Mouse (Mus musculus): ENCODE results near the gene Creb5. TPM values are rescaled to one million over a fixed set of nuclear protein-coding genes. Genes with fewer than 3 reads are reported as not detected.

The Creb5 gene
- polyA plus RNA-seq, 1 experiment from 2014 or later: 5.4 TPM

GRCm38 (mm10) chr6:53548236-53548635 is 261.2 kb downstream of the Creb5 start:
- no peak overlapping the region for H3K4me2 ChIP-seq (replicated peaks; ENCODE audit: low read depth, low read length)
- ATAC-seq (no peak), DNase-seq (ENCODE audit: low spot score) (no peak)
- H3K27me3 ChIP-seq (replicated peaks; ENCODE audit: insufficient read depth, low read length): no peaks in the 10 kb centered on the region
- H3K4me3 ChIP-seq (ENCODE audit: low read depth, low read length): no peak overlapping the region
- WGBS: 75% methylated on average over 6 of the region's 6 CpGs
- H3K27ac ChIP-seq (ENCODE audit: low read length): no peak overlapping the region
- no peak overlapping the region for H3K9ac ChIP-seq (replicated peaks; ENCODE audit: low read depth)
- no peaks in the 10 kb centered on the region for H3K36me3 ChIP-seq (ENCODE audit: insufficient read depth, low read length)
- no peak for TF ChIP-seq EP300 (IDR thresholded peaks at IDR 0.05)
- no peak for TF ChIP-seq CTCF (IDR thresholded peaks at IDR 0.05)
- H3K9me3 ChIP-seq (ENCODE audit: low read length): no peaks in the 10 kb centered on the region
- peaks cover 3% of the 10 kb centered on the region; the same call in 1 of the 2 replicates for H3K4me1 ChIP-seq (ENCODE audit: insufficient read depth, low read depth, low read length)

- Histone ChIP-seq H3K27ac (ENCODE audit: low read length) (no peak overlapping the region), H3K9ac (replicated peaks; ENCODE audit: low read depth) (no peak overlapping the region), H3K36me3 (ENCODE audit: insufficient read depth, low read length) (no peaks in the 10 kb centered on the region), H3K4me3 (ENCODE audit: low read depth, low read length) (no peak overlapping the region), H3K4me1 (ENCODE audit: insufficient read depth, low read depth, low read length) (peaks cover 3% of the 10 kb centered on the region; the same call in 1 of the 2 replicates), H3K27me3 (replicated peaks; ENCODE audit: insufficient read depth, low read length) (no peaks in the 10 kb centered on the region), H3K9me3 (ENCODE audit: low read length) (no peaks in the 10 kb centered on the region), H3K4me2 (replicated peaks; ENCODE audit: low read depth, low read length) (no peak overlapping the region)
- DNase-seq (ENCODE audit: low spot score): no peak
- WGBS: 37% methylated on average over 6 of the region's 6 CpGs
- TF ChIP-seq CTCF (IDR thresholded peaks at IDR 0.05): no peak
- no peak for TF ChIP-seq EP300 (IDR thresholded peaks at IDR 0.05)
- no peak for ATAC-seq
These were observed 262.3 kb downstream of the Creb5 start for GRCm38 (mm10) chr6:53549409-53549808.

GRCm38 (mm10) chr6:53556050-53556449 is 269.0 kb downstream of the Creb5 start:
- H3K9me3 ChIP-seq (ENCODE audit: low read length): no peaks in the 10 kb centered on the region
- TF ChIP-seq EP300 (IDR thresholded peaks at IDR 0.05) (no peak), CTCF (IDR thresholded peaks at IDR 0.05) (no peak)
- H3K27ac ChIP-seq (ENCODE audit: low read length): no peak overlapping the region
- H3K4me2 ChIP-seq (replicated peaks; ENCODE audit: low read depth, low read length): no peak overlapping the region
- WGBS: 4% methylated on average over 6 of the region's 6 CpGs
- ATAC-seq: no peak
- no peaks in the 10 kb centered on the region for H3K36me3 ChIP-seq (ENCODE audit: insufficient read depth, low read length)
- no peaks in the 10 kb centered on the region for H3K4me1 ChIP-seq (ENCODE audit: insufficient read depth, low read depth, low read length)
- H3K9ac ChIP-seq (replicated peaks; ENCODE audit: low read depth): no peak overlapping the region
- no peak for DNase-seq (ENCODE audit: low spot score)
- no peak overlapping the region for H3K4me3 ChIP-seq (ENCODE audit: low read depth, low read length)
- H3K27me3 ChIP-seq (replicated peaks; ENCODE audit: insufficient read depth, low read length): no peaks in the 10 kb centered on the region

GRCm38 (mm10) chr6:53560928-53561327 is 273.9 kb downstream of the Creb5 start:
- no peak for DNase-seq (ENCODE audit: low spot score)
- Histone ChIP-seq H3K4me3 (ENCODE audit: low read depth, low read length) (no peak overlapping the region), H3K9me3 (ENCODE audit: low read length) (no peaks in the 10 kb centered on the region), H3K27me3 (replicated peaks; ENCODE audit: insufficient read depth, low read length) (no peaks in the 10 kb centered on the region), H3K27ac (ENCODE audit: low read length) (no peak overlapping the region), H3K4me2 (replicated peaks; ENCODE audit: low read depth, low read length) (no peak overlapping the region), H3K4me1 (ENCODE audit: insufficient read depth, low read depth, low read length) (no peaks in the 10 kb centered on the region), H3K9ac (replicated peaks; ENCODE audit: low read depth) (no peak overlapping the region), H3K36me3 (ENCODE audit: insufficient read depth, low read length) (no peaks in the 10 kb centered on the region)
- WGBS: 52% methylated on average over 5 of the region's 5 CpGs
- no peak for ATAC-seq
- TF ChIP-seq CTCF (IDR thresholded peaks at IDR 0.05) (no peak), EP300 (IDR thresholded peaks at IDR 0.05) (no peak)

GRCm38 (mm10) chr6:53562586-53562985 is 275.5 kb downstream of the Creb5 start:
- Histone ChIP-seq H3K4me2 (replicated peaks; ENCODE audit: low read depth, low read length) (no peak overlapping the region), H3K27ac (ENCODE audit: low read length) (no peak overlapping the region), H3K9me3 (ENCODE audit: low read length) (no peaks in the 10 kb centered on the region), H3K27me3 (replicated peaks; ENCODE audit: insufficient read depth, low read length) (no peaks in the 10 kb centered on the region), H3K36me3 (ENCODE audit: insufficient read depth, low read length) (no peaks in the 10 kb centered on the region), H3K4me3 (ENCODE audit: low read depth, low read length) (no peak overlapping the region), H3K9ac (replicated peaks; ENCODE audit: low read depth) (no peak overlapping the region), H3K4me1 (ENCODE audit: insufficient read depth, low read depth, low read length) (no peaks in the 10 kb centered on the region)
- DNase-seq (ENCODE audit: low spot score) (no peak), ATAC-seq (no peak)
- TF ChIP-seq EP300 (IDR thresholded peaks at IDR 0.05) (no peak), CTCF (IDR thresholded peaks at IDR 0.05) (no peak)
- WGBS: 76% methylated on average over 7 of the region's 7 CpGs

GRCm38 (mm10) chr6:53563546-53564185 is 276.6 kb downstream of the Creb5 start:
- H3K27me3 ChIP-seq (replicated peaks; ENCODE audit: insufficient read depth, low read length): no peaks in the 10 kb centered on the region
- H3K9me3 ChIP-seq (ENCODE audit: low read length): no peaks in the 10 kb centered on the region
- H3K9ac ChIP-seq (replicated peaks; ENCODE audit: low read depth): no peak overlapping the region
- ATAC-seq: no peak
- H3K4me3 ChIP-seq (ENCODE audit: low read depth, low read length): no peak overlapping the region
- no peaks in the 10 kb centered on the region for H3K36me3 ChIP-seq (ENCODE audit: insufficient read depth, low read length)
- DNase-seq (ENCODE audit: low spot score): peak; percentile 23
- 56% methylated on average over 16 of the region's 16 CpGs for WGBS
- H3K4me2 ChIP-seq (replicated peaks; ENCODE audit: low read depth, low read length): no peak overlapping the region
- H3K27ac ChIP-seq (ENCODE audit: low read length): no peak overlapping the region
- TF ChIP-seq EP300 (IDR thresholded peaks at IDR 0.05): no peak
- no peak for TF ChIP-seq CTCF (IDR thresholded peaks at IDR 0.05)
- H3K4me1 ChIP-seq (ENCODE audit: insufficient read depth, low read depth, low read length): no peaks in the 10 kb centered on the region

All from lung, postnatal 0 days (tissue).